Mouse (Mus musculus) kidney, adult 2 months (tissue): ENCODE data around the gene Cd83.

ENCODE experiments used
- CTCF ChIP-seq: fragments of 200-500 bp; conservative IDR thresholded peaks from 2 replicates; pipeline ENCODE4 v1.5.1; 2011; ENCODE audit warnings: low read depth, mild to moderate bottlenecking, control low read depth, low read length, moderate library complexity, mixed read lengths; ENCODE audit not compliant: insufficient read depth, insufficient read length
- POLR2A ChIP-seq: fragments of 200-500 bp; IDR thresholded peaks from one replicate; pipeline ENCODE4 v1.6.1; 2011; ENCODE audit warnings: low read depth, low read length, control low read depth

DNA sequence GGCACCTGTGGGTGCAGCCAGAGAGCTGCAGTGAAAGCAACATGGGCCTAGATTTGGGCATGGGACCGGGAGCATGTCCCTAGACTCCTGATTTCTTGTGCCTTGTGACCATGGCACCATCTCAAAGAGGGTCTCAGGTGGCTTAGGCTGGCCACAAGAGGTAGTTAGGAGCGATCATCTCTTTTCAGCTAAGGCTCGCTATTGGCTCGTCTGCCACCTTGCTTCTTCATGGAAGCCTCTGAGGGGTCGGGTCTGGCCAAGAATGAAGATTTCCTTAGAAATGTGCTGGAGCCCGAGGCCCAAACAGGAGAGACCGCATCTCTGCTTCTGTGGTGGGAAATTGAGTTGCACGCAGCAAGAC, 1.1 kb downstream of the Cd83 start:
- TF ChIP-seq POLR2A (no peak), CTCF (no peak)
